Mouse (Mus musculus) myocyte (in vitro differentiated cells): ENCODE measurements around the gene Anln.

Experiments used
- CEBPB ChIP-seq: IDR thresholded peaks from 2 replicates; pipeline ENCODE4 v1.6.1; 2011; ENCODE audit warnings: mild to moderate bottlenecking, moderate library complexity; ENCODE audit not compliant: poor library complexity, insufficient read depth, severe bottlenecking
- E2F4 ChIP-seq: IDR thresholded peaks from one replicate; pipeline ENCODE4 v1.6.1; 2011; ENCODE audit warnings: mild to moderate bottlenecking, control low read depth, moderate library complexity; ENCODE audit not compliant: insufficient read depth
- MAX ChIP-seq: IDR thresholded peaks from one replicate; pipeline ENCODE4 v1.6.1; 2011; ENCODE audit warnings: low read depth, mild to moderate bottlenecking, control low read depth
- MYOD1 ChIP-seq, 3 experiments: IDR thresholded peaks; one replicate each; pipeline ENCODE4 v1.6.1; 2011; ENCODE audit warnings: control low read depth in 2 of 3, low read depth in 2 of 3, mild to moderate bottlenecking in 2 of 3, moderate library complexity in 1 of 3; ENCODE audit not compliant: insufficient read length in 2 of 3, control insufficient read depth in 1 of 3
- POLR2A ChIP-seq: IDR thresholded peaks from one replicate; pipeline ENCODE4 v1.6.1; 2011; ENCODE audit warnings: low read depth, mild to moderate bottlenecking, control low read depth, moderate library complexity; ENCODE audit not compliant: insufficient read length
- POLR2AphosphoS2 ChIP-seq: IDR thresholded peaks from one replicate; pipeline ENCODE4 v1.6.1; 2011; ENCODE audit warnings: low read depth, control low read depth; ENCODE audit not compliant: insufficient read length
- REST ChIP-seq: IDR thresholded peaks from one replicate; pipeline ENCODE4 v1.6.1; 2011; ENCODE audit warnings: mild to moderate bottlenecking, control low read depth, moderate library complexity; ENCODE audit not compliant: insufficient read depth, insufficient read length
- SRF ChIP-seq: IDR thresholded peaks from one replicate; pipeline ENCODE4 v1.6.1; 2011; ENCODE audit warnings: low read depth; ENCODE audit not compliant: control insufficient read depth, insufficient read length
- TCF12 ChIP-seq: IDR thresholded peaks from one replicate; pipeline ENCODE4 v1.6.1; 2011; ENCODE audit warnings: mild to moderate bottlenecking, control low read depth; ENCODE audit not compliant: poor library complexity, insufficient read depth, severe bottlenecking
- USF1 ChIP-seq: IDR thresholded peaks from one replicate; pipeline ENCODE4 v1.6.1; 2011; ENCODE audit warnings: low read depth, mild to moderate bottlenecking, control low read depth, moderate library complexity

- no peak for TF ChIP-seq POLR2AphosphoS2
- no peak for TF ChIP-seq E2F4
- TF ChIP-seq REST: no peak
- TF ChIP-seq POLR2A: no peak
- TF ChIP-seq TCF12: no peak
- TF ChIP-seq CEBPB: no peak
- no peak for TF ChIP-seq MYOD1 (IDR thresholded peaks at IDR 0.05; ENCODE audit: control insufficient read depth in 1 of 3, insufficient read length in 2 of 3, low read depth in 2 of 3)
- TF ChIP-seq MAX: no peak
- TF ChIP-seq SRF: no peak
- TF ChIP-seq USF1: no peak
Measured at GRCm38 (mm10) chr9:22376086-22376485, 12.9 kb downstream of the Anln start.
